ENCODE assay signal across 14 mouse cellular contexts in the genomic region with DNA sequence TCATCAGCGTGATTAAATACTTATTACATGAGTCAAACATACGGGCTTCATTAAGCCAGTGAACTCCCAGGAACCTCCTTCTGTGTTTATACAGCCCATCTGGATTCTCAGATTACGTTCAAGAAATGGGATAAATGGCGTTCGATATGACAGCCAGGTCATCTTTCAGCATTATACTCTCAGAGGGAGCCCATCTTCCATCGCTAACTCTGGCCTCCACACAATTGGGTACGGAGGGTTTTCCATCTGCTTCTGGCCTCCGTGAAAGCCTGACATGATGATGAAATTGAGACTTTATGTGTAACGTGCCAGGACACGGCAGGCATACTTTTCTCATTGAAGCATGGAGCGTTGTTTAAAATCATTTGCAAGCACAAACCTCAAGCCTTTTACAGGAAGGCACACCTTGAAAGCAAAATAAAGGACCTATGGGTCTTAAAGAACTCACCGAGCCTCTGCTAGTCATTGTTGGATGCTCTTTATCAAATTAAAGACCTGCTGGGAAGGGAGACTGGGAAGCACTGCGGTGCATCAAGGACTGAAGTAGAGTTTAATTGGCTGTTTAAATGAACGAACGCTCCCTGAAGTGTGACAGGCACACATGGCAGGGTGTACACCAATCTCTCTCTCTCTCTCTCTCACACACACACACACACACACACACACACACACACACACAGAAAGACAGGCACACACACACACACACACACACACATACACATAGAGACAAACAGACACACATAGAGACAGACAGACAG.
DNase-seq lines count a peak whose midpoint lies in the region; ATAC-seq and TF ChIP-seq lines count a peak whose summit lies in the region.
"Had no signal": no experiment of that assay in that cellular context is flagged by ENCODE, and none has a peak within 500 bp of the region (broad histone marks: within the 10 kb centered on the region; RNA-seq: fewer than 3 reads in every experiment).

No protein-coding gene starts in this region.

- TF ChIP-seq CTCF in brain, embryonic 14.5 days (IDR thresholded peaks at IDR 0.05; ENCODE audit: borderline replicate concordance, extremely low read depth, insufficient read depth, insufficient read length), result no peak

- H3K4me1 ChIP-seq in kidney, embryonic 15.5 days, result 0 out of 2 replicates have a peak, but pooled peaks cover 10% of the 10 kb centered on the region
- peaks cover 45% of the 10 kb centered on the region for H3K4me1 ChIP-seq in embryonic facial prominence, embryonic 13.5 days
- H3K4me1 ChIP-seq: liver, embryonic 15.5 days had no signal

- no peak for DNase-seq in kidney, adult 9 months
- DNase-seq in brain, embryonic 14.5 days (ENCODE audit: low read depth), result peak; percentile 55
- peak; percentile 56 for DNase-seq in mesoderm, embryonic 11.5 days (ENCODE audit: low read depth, low spot score)
- no peak for DNase-seq in urinary bladder, postnatal 10 days (ENCODE audit: low spot score)
- DNase-seq in heart, postnatal 25 days (ENCODE audit: low spot score), result no peak
- DNase-seq: adrenal gland, postnatal 25 days; heart, adult 2 months; kidney, postnatal 4 days; thymus, postnatal 4 days had no signal

- H3K9me3 ChIP-seq in kidney, embryonic 15.5 days (replicated peaks), result no peaks in the 10 kb centered on the region
- no peaks in the 10 kb centered on the region for H3K9me3 ChIP-seq in embryonic facial prominence, embryonic 13.5 days
- H3K9me3 ChIP-seq: liver, embryonic 15.5 days; neural tube, embryonic 12.5 days had no signal

- no peak overlapping the region for H3K27ac ChIP-seq in kidney, embryonic 15.5 days
- peak overlapping the region; percentile 24 for H3K27ac ChIP-seq in embryonic facial prominence, embryonic 13.5 days
- H3K27ac ChIP-seq: heart, adult 2 months; left cerebral cortex, adult 2 months; liver, embryonic 15.5 days; neural tube, embryonic 12.5 days had no signal

- H3K27me3 ChIP-seq in kidney, embryonic 15.5 days, result no peaks in the 10 kb centered on the region
- peaks cover 17% of the 10 kb centered on the region for H3K27me3 ChIP-seq in embryonic facial prominence, embryonic 13.5 days
- H3K27me3 ChIP-seq: liver, embryonic 15.5 days; neural tube, embryonic 12.5 days had no signal

- intact Hi-C loops in heart, postnatal 25 days (cut with DNase I), result no loop called here

- no peak for TF ChIP-seq POLR2A in brain, embryonic 14.5 days (IDR thresholded peaks at IDR 0.05; ENCODE audit: borderline replicate concordance, extremely low read depth, insufficient read depth, insufficient read length, poor library complexity, severe bottlenecking)

- H3K4me2 ChIP-seq in kidney, embryonic 15.5 days, result peak overlapping the region; percentile 19; the same call in 1 of the 2 replicates
- H3K4me2 ChIP-seq in embryonic facial prominence, embryonic 13.5 days, result peak overlapping the region; percentile 37
- H3K4me2 ChIP-seq: liver, embryonic 15.5 days; neural tube, embryonic 12.5 days had no signal

- 35% methylated on average over 15 of the region's 15 CpGs for WGBS in kidney, embryonic 15.5 days
- 13% methylated on average over 15 of the region's 15 CpGs for WGBS in embryonic facial prominence, embryonic 13.5 days

- no peak overlapping the region for H3K4me3 ChIP-seq in kidney, embryonic 15.5 days (replicated peaks)
- no peak overlapping the region for H3K4me3 ChIP-seq in embryonic facial prominence, embryonic 13.5 days
- H3K4me3 ChIP-seq: heart, adult 2 months; left cerebral cortex, adult 2 months; liver, embryonic 15.5 days; neural tube, embryonic 12.5 days had no signal

- H3K36me3 ChIP-seq in kidney, embryonic 15.5 days, result no peaks in the 10 kb centered on the region
- no peaks in the 10 kb centered on the region for H3K36me3 ChIP-seq in embryonic facial prominence, embryonic 13.5 days
- H3K36me3 ChIP-seq: liver, embryonic 15.5 days; neural tube, embryonic 12.5 days had no signal

- ATAC-seq in kidney, embryonic 15.5 days (replicated peaks; ENCODE audit: low FRiP score), result no peak
- ATAC-seq in embryonic facial prominence, embryonic 13.5 days (ENCODE audit: insufficient number of reproducible peaks, insufficient read depth, low FRiP score, low TSS enrichment, low read depth), result no peak

- no peak overlapping the region for H3K9ac ChIP-seq in kidney, embryonic 15.5 days
- H3K9ac ChIP-seq in embryonic facial prominence, embryonic 13.5 days, result no peak overlapping the region
- H3K9ac ChIP-seq: liver, embryonic 15.5 days; neural tube, embryonic 12.5 days had no signal

Comparison
In these comparisons a context has a peak if more than half of its experiments do, and no peak if none do; other contexts are left out.
1. DNase-seq: peak in brain, embryonic 14.5 days (single experiment) and mesoderm, embryonic 11.5 days (single experiment); none in kidney, adult 9 months (single experiment), urinary bladder, postnatal 10 days (single experiment) and heart, postnatal 25 days (single experiment).